ENCODE assay signal across 9 mouse cellular contexts in genomic region chr6:84588221-84588894, GRCm38 (mm10). TPM values are rescaled to one million over a fixed set of nuclear protein-coding genes. Genes with fewer than 3 reads are reported as not detected.
DNase-seq lines count a peak whose midpoint lies in the region; ATAC-seq and TF ChIP-seq lines count a peak whose summit lies in the region.
"Had no signal": no experiment of that assay in that cellular context is flagged by ENCODE, and none has a peak within 500 bp of the region (broad histone marks: within the 10 kb centered on the region; RNA-seq: fewer than 3 reads in every experiment).

No protein-coding gene starts in this region.

- TF ChIP-seq CTCF in liver, embryonic 14.5 days (IDR thresholded peaks at IDR 0.05; ENCODE audit: low read depth), result no peak

- H3K4me2 ChIP-seq in embryonic facial prominence, embryonic 11.5 days (ENCODE audit: low read depth, low read length), result peak overlapping the region; percentile 91
- peak overlapping the region; percentile 88 for H3K4me2 ChIP-seq in hindbrain, embryonic 11.5 days (replicated peaks; ENCODE audit: low read depth, low read length)
- H3K4me2 ChIP-seq in liver, embryonic 14.5 days (ENCODE audit: low read depth), result peak overlapping the region; percentile 57
- peak overlapping the region; percentile 94 for H3K4me2 ChIP-seq in stomach, embryonic 16.5 days (ENCODE audit: low read depth, low read length)

- H3K4me3 ChIP-seq in embryonic facial prominence, embryonic 11.5 days (ENCODE audit: low read depth, low read length), result peak overlapping the region; percentile 59
- H3K4me3 ChIP-seq in hindbrain, embryonic 11.5 days (ENCODE audit: low read depth, low read length), result peak overlapping the region; percentile 55
- H3K4me3 ChIP-seq in liver, embryonic 14.5 days (ENCODE audit: insufficient read depth in 1 of 2, low read depth in 2 of 2, low read length in 2 of 2), result peak overlapping the region; percentile 24 to 40; a peak in 3 of 4 replicates
- peak overlapping the region; percentile 50 for H3K4me3 ChIP-seq in stomach, embryonic 16.5 days (replicated peaks; ENCODE audit: low read length)

- H3K9ac ChIP-seq in embryonic facial prominence, embryonic 11.5 days (replicated peaks; ENCODE audit: low read length), result peak overlapping the region; percentile 70
- H3K9ac ChIP-seq in hindbrain, embryonic 11.5 days (ENCODE audit: low read depth, low read length), result peak overlapping the region; percentile 71
- H3K9ac ChIP-seq in liver, embryonic 14.5 days (replicated peaks), result no peak overlapping the region
- H3K9ac ChIP-seq in stomach, embryonic 16.5 days (ENCODE audit: low read length), result peak overlapping the region; percentile 67

- peak overlapping the region; percentile 65 for H3K27ac ChIP-seq in embryonic facial prominence, embryonic 11.5 days (replicated peaks; ENCODE audit: low read depth, low read length)
- H3K27ac ChIP-seq in hindbrain, embryonic 11.5 days (ENCODE audit: low read depth, low read length), result peak overlapping the region; percentile 75
- H3K27ac ChIP-seq in liver, embryonic 14.5 days, result no peak overlapping the region
- no peak overlapping the region for H3K27ac ChIP-seq in stomach, embryonic 16.5 days (ENCODE audit: low read length)

- H3K9me3 ChIP-seq in embryonic facial prominence, embryonic 11.5 days (replicated peaks; ENCODE audit: control insufficient read depth, low read length), result no peaks in the 10 kb centered on the region
- H3K9me3 ChIP-seq in hindbrain, embryonic 11.5 days (ENCODE audit: control insufficient read depth, low read length), result no peaks in the 10 kb centered on the region
- no peaks in the 10 kb centered on the region for H3K9me3 ChIP-seq in liver, embryonic 14.5 days (ENCODE audit: control insufficient read depth, low read length)
- H3K9me3 ChIP-seq in stomach, embryonic 16.5 days (replicated peaks; ENCODE audit: control insufficient read depth, low read length), result no peaks in the 10 kb centered on the region

- DNase-seq in ovary, adult 18-20 months (ENCODE audit: low spot score), result peak; percentile 1
- no peak for DNase-seq in ovary, postnatal 14 days (ENCODE audit: low spot score)
- peak; percentile 56 for DNase-seq in embryonic facial prominence, embryonic 11.5 days (ENCODE audit: low spot score)
- DNase-seq in hindbrain, embryonic 11.5 days (ENCODE audit: low spot score), result peak; percentile 65
- no peak for DNase-seq in liver, embryonic 14.5 days (ENCODE audit: low read depth in 3 of 3, low spot score in 3 of 3)
- no peak for DNase-seq in cerebellum, postnatal 25 days

- peaks cover 36% of the 10 kb centered on the region for H3K27me3 ChIP-seq in embryonic facial prominence, embryonic 11.5 days (ENCODE audit: control insufficient read depth, insufficient read depth, low read length)
- peaks cover 60% of the 10 kb centered on the region for H3K27me3 ChIP-seq in hindbrain, embryonic 11.5 days (ENCODE audit: control insufficient read depth, insufficient read depth, low read length)
- H3K27me3 ChIP-seq in liver, embryonic 14.5 days (ENCODE audit: control insufficient read depth, insufficient read depth, low read length), result peaks cover 68% of the 10 kb centered on the region
- peaks cover 61% of the 10 kb centered on the region for H3K27me3 ChIP-seq in stomach, embryonic 16.5 days (ENCODE audit: control insufficient read depth, insufficient read depth, low read length)

- TF ChIP-seq EP300 in liver, embryonic 14.5 days (IDR thresholded peaks at IDR 0.05; ENCODE audit: low read depth), result no peak

- no peaks in the 10 kb centered on the region for H3K36me3 ChIP-seq in embryonic facial prominence, embryonic 11.5 days (replicated peaks; ENCODE audit: control insufficient read depth, insufficient read depth, low read depth, low read length)
- H3K36me3 ChIP-seq in hindbrain, embryonic 11.5 days (ENCODE audit: control insufficient read depth, insufficient read depth, low read length), result no peaks in the 10 kb centered on the region
- H3K36me3 ChIP-seq in liver, embryonic 14.5 days (replicated peaks; ENCODE audit: control insufficient read depth, insufficient read depth, low read depth), result no peaks in the 10 kb centered on the region
- no peaks in the 10 kb centered on the region for H3K36me3 ChIP-seq in stomach, embryonic 16.5 days (ENCODE audit: control insufficient read depth, insufficient read depth, low read length)

- no peak for ATAC-seq in embryonic facial prominence, embryonic 11.5 days (replicated peaks; ENCODE audit: insufficient number of reproducible peaks, low FRiP score, low TSS enrichment, low read depth)
- ATAC-seq in hindbrain, embryonic 11.5 days (ENCODE audit: low FRiP score), result peak; percentile 18; the same call in 1 of the 2 replicates
- ATAC-seq in liver, embryonic 14.5 days (ENCODE audit: insufficient read depth), result no peak
- no peak for ATAC-seq in stomach, embryonic 16.5 days (ENCODE audit: insufficient read depth, low FRiP score)
- no peak for ATAC-seq in monocyte, adult 5-6 weeks (replicated peaks; ENCODE audit: insufficient number of reproducible peaks, low FRiP score, low TSS enrichment, poor library complexity, severe bottlenecking)

- peaks cover 12% of the 10 kb centered on the region for H3K4me1 ChIP-seq in embryonic facial prominence, embryonic 11.5 days (ENCODE audit: control insufficient read depth, insufficient read depth, low read length)
- peaks cover 10% of the 10 kb centered on the region for H3K4me1 ChIP-seq in hindbrain, embryonic 11.5 days (replicated peaks; ENCODE audit: control insufficient read depth, insufficient read depth, low read length)
- 0 out of 4 replicates have a peak, but pooled peaks cover 0 to 4% of the 10 kb centered on the region in 2 experiments for H3K4me1 ChIP-seq in liver, embryonic 14.5 days (replicated peaks; ENCODE audit: control insufficient read depth in 2 of 2, insufficient read depth in 2 of 2, low read length in 1 of 2)
- peaks cover 55% of the 10 kb centered on the region for H3K4me1 ChIP-seq in stomach, embryonic 16.5 days (ENCODE audit: control insufficient read depth, insufficient read depth, low read length)

- WGBS in embryonic facial prominence, embryonic 11.5 days, result under 1% methylated on average over 41 of the region's 41 CpGs
- WGBS in hindbrain, embryonic 11.5 days, result under 1% methylated on average over 38 of the region's 41 CpGs
- under 1% methylated on average over 40 of the region's 41 CpGs for WGBS in liver, embryonic 14.5 days (ENCODE audit: insufficient replicate concordance)
- WGBS in stomach, embryonic 16.5 days, result under 1% methylated on average over 41 of the region's 41 CpGs

RNA-seq across cellular contexts. Expression of gene Cyp26b1, which starts 5.3 kb away (rescaled TPM):
- 8.6 and 9.0 TPM in 2 replicates for polyA plus RNA-seq in embryonic facial prominence, embryonic 11.5 days (2014; fragmentation: Nextera tagmentation; extraction: Ambion mirVana)
- polyA plus RNA-seq in hindbrain, embryonic 11.5 days (2014; fragmentation: Nextera tagmentation; extraction: Ambion mirVana), result 19.2 and 19.4 TPM in 2 replicates
- 0.05 and 0.07 TPM in 2 replicates for polyA plus RNA-seq in liver, embryonic 14.5 days (2012; rRNA removed)
- polyA plus RNA-seq in liver, embryonic 14.5 days (2014; fragmentation: Nextera tagmentation; extraction: Ambion mirVana), result 0.04 TPM in 1 of 2 replicates, not detected in the other
- 1.6 and 1.7 TPM in 2 replicates for polyA plus RNA-seq in stomach, embryonic 16.5 days (2015; fragmentation: Nextera tagmentation; extraction: Ambion mirVana)
- total RNA-seq in monocyte, adult 5-6 weeks (2017), result not detected in 3 replicates
- total RNA-seq: neutrophil, adult 5-6 weeks had no signal

Comparison
In these comparisons a context has a peak if more than half of its experiments do, and no peak if none do; other contexts are left out.
1. DNase-seq: peak in ovary, adult 18-20 months (single experiment), embryonic facial prominence, embryonic 11.5 days (single experiment) and hindbrain, embryonic 11.5 days (single experiment); none in ovary, postnatal 14 days (single experiment), liver, embryonic 14.5 days (0 of 3) and cerebellum, postnatal 25 days (0 of 2).
2. H3K27ac ChIP-seq: peak in embryonic facial prominence, embryonic 11.5 days (single experiment) and hindbrain, embryonic 11.5 days (single experiment); none in liver, embryonic 14.5 days (single experiment) and stomach, embryonic 16.5 days (single experiment).
3. Peak in every context shown above with its lines, with median percentiles within 50 percentile points of each other: H3K4me2 ChIP-seq and H3K4me3 ChIP-seq.